Mouse (Mus musculus) liver, adult (tissue): ENCODE data around the gene Smdt1.

Experiments used
- GATA4 ChIP-seq: IDR thresholded peaks from 2 replicates; pipeline ENCODE4 v1.6.1; 2014; ENCODE audit warnings: mild to moderate bottlenecking, low read length; ENCODE audit not compliant: insufficient replicate concordance

Smdt1 gene

DNA sequence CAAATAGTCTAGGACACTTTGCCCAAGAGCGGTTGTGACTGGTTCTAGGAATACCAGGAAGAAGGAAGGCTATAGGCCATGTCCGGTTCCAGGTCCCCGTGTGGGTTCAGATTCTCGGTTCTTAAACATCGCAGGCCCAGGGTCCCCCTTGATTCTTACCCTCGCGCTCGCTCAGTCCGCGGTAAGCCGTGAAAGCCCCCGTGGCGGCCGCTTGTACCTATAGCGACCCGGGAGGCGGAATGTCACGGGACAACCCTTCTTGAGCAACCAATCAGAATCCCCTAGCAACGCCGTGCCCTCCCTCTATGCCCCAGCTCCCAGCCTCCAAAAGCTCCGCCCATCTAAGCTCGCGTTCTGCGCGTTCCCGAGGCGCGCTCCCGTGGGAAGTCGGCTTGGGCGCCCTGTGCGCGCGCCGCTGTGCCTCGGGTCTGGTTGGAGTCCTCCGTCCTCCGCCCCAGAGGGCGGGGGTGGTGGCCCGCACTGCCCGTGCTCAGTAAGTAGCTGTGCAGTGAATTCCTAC is at the start of gene Smdt1, which contains the start of the genes Naga and Pheta2:
Smdt1 (plus strand) TSS at position 367 of the 520 bp plus-strand sequence.
Naga (minus strand) TSS at position 333 of the 520 bp plus-strand sequence.
Pheta2 (plus strand) TSS at position 350 of the 520 bp plus-strand sequence.
- no peak for TF ChIP-seq GATA4

DNA sequence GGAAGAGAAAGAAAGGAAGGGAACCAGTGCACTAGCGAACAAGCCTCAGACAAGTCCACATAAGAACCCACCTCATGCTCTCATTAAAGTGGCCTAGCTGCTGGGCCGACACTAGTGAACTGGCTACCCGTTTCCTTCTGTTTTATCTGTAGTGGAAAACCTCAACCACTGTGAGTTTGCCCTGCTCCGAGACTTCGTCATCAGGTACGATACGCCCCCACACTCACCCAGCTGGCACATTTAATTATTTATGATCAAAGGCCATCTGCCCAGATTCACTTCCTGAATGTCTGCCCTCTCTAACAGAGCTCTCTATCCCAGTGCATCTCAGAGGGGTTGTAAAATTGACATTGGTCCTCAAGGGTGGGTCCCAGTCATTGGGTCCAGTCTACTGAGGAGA is 48.5 kb upstream of the Smdt1 start:
- no peak for TF ChIP-seq GATA4

DNA sequence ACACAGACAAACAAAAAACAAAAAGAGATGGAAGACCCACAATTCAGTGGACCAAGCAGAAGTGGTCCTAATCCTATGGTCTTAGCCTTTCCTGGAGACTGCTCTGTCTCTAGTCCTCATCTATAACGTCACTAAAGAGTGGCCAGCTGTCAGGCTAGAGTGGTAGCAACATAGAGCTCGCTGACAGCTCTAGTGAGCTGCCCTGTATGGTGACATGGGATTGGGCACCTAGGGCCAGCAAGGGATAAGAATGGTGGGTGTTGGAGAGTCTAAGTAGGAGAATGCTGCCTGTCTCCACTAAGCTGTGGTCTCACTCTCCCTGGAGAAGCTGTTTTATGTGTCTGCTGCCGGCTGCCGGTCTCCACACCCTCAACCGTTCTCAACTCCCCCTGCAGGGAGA is 45.9 kb upstream of the Smdt1 start:
- no peak for TF ChIP-seq GATA4

DNA sequence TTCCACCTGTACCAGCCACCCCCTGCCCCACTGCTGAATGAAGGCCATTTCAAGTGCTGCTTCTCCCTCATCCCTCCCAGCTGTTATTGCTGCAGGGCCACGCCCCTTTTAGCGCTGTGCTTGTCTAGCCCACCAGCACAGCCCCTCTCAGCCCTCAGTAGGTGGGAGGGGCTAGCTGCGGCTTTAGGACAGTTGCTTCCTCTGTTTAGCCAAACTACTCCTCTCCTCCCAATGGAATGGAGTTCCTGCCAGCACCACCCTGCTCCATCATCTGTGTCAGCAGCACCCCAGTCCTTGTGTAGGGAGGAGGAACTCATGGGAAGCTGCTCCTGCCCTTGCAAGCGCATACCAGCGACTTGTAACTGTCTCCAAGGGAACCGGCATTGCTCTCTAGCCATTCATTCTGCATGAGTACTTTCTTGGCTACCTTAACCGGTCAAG is 45.5 kb upstream of the Smdt1 start:
- no peak for TF ChIP-seq GATA4

DNA sequence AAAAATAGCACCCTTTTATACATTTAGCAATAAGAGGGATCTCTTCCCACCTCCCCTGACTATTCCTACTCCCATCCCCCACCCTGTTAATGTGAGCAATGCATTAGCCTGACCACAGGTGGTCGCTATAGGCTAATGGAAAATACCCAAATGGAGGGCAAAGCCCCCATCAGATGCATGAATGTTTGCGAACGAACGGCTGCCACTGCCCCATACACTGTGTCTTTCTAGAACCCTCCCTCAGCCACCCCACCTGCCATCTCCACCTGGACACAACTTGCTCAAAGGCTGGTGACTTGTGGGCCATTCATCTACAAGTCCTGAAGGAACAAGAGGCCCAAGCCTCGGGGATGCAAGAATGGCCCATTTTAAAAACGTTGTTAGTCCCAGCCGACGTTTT is 44.7 kb upstream of the Smdt1 start:
- TF ChIP-seq GATA4 = no peak

DNA sequence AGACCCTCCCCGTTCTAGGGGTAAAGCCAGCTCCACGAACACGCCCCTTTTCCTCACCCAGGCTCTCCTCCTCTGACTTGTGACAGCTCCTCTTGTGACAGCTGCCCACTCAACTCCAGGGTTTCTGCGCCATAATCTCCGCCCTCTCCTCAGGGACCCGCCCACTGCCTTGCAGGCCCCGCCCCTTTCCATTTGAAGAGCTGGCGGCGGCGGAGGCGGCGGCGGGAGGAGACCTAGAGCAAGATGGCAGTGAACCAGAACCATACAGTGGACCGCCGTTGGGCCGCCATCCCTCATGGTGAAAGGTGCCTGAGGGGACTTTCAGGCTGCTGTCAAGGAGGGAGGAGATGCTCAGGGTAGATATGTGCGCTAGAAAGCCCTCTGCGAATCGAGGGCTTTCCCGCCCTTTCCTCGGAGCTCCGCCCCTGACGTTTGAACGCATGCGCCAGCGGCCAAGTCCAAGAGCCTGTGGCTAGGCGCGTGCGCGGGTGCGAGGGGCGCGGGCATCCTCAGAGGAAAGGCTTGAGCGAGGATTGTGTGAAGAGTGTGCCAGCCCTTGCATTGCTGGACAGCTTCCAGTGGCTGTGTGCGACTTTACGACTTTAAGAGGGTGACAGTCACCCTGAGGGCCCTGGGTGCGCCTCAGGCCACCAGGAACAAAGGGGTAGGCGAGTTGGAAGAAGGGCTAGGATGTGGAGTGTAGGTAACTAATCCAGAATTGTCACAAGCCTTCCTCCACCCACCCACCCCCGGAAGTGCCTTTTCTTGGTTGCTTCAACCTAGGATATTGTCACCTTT is 39.8 kb upstream of the Smdt1 start, which contains the start of gene Wbp2nl:
Wbp2nl (plus strand) TSS at position 191 of the 798 bp plus-strand sequence.
- no peak for TF ChIP-seq GATA4

DNA sequence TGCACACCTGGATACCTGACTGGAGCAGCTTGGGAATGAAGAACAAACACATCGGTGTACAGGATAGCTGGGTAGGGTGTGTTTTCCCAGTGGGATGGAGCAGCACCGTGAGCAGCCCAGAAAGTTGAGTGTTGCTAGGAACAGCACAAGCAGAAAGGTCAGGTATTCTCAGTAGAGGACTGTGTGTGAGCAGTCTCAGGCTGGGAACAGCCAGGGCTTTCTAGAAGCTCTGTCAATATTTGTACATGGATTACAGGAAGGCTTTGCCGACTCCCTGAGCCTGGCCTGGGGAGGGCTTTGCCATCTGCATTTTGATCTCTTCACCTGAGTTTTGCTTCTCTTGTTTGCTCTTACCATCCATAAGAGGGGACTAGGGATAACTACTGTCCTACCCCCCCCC is 31.7 kb upstream of the Smdt1 start:
- TF ChIP-seq GATA4 = no peak

DNA sequence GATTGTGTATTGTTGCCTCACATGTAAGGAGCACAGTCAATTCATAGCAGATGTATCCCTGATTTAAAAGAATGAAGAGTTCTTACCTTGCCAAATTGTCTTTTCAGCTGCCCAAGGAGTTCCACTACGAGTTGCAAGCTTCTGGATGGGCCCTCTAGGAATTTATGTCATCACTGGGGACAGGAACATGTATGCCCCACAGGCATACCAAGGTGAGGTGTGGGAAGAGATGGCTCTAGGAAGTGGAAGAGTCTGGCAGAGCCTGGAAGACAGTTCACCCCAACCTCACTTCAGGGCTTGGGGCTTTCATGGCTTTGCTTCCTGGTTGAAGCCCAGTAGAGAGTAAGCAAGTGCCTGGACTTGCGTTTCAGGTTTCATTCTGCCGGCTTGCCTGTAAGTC is 30.3 kb upstream of the Smdt1 start:
- no peak for TF ChIP-seq GATA4

DNA sequence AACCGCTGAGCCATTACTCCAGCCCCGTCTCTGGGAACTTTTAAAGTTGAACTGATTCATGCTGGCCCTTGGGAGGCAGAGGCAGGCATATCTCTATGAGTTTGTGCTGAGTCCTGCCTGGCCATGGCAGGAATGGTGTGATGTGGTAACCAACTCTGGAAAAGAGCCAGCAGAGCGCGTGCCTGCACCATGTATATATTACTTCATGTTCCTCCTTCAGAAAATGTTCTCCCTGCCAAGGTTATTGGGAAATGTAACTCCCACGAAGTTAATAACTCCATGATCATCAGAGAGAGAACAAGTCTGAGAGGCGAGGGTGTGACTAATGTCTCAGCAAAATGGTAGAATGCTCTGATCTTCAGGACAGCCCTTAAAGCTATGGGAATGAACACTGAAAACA is 20.9 kb upstream of the Smdt1 start:
- no peak for TF ChIP-seq GATA4

DNA sequence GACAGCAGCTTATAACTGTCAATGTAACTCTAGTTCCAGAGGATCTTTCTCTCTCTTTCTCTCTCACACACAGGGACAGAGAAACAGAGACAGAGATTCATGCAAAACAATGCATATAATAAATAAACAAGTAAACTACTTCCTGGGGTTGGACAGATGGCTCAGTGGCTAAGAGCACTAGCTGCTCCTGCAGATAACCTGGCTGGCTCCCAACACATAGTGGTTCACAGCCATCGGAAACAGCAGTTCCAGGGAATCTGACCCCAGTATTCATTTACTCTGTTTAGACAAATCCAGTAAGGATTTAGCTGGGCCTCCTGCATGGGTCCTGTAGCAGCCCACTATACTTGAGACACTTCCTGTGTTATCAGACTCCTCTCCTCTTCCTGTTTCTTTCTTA is 19.1 kb upstream of the Smdt1 start:
- TF ChIP-seq GATA4 = no peak

DNA sequence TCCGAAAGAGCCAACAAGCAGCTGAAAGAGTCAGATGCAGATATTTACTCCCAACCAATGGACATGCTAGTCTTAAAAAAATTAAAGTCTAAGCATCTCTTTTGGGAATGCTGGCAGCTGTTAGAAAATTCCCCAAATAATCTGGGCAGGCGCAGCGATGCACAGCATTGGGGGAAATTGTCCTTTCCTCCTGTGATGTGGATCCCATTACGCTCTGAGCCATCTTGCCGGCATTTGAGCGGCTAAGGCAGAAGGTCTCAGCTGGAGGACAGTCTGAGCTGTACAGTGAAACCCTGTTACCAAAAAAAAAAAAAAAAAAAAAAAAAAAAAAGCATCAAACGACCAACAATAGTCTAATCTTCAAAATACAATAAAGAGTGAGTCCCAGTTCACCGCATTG is 16.6 kb upstream of the Smdt1 start:
- no peak for TF ChIP-seq GATA4

DNA sequence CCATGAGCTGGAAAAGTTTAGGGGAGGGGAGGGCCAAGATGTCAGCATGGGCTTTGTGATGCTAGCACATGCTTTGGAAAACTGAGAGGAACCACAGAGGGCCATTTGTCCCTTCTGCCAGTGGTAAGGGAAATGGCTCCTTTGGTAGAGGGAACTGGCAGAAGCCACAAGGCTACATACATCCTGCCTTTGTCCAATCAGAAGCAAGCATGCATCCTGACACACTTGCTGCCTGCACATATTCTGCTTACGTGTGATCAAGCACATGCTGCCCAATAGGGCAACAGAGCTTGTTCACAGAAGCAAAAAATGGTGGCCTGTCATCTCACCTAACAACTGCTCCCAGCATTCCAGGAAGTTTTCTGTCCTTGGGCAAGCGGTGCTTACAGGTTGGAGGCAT is 13.4 kb upstream of the Smdt1 start:
- no peak for TF ChIP-seq GATA4

DNA sequence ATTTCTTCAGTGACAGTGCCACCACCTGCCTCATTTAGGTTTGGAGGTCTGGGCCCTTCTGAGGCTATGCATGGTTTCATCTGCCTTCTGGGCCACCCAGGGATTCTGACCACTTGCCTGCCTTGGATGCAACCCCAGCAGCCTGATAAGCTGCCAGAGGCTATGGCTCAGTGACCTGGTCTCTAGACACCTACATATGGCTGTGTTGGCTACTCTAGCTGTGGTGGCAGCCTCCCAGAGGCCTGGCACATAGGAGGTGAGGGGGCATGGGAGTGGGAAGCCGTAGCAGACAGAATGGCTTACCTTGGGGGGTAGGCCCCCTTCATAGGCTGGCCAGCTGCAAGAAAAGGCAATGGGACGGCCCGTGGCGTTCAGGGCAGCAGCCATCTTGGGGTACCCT is 3.6 kb upstream of the Smdt1 start:
- TF ChIP-seq GATA4 = no peak

DNA sequence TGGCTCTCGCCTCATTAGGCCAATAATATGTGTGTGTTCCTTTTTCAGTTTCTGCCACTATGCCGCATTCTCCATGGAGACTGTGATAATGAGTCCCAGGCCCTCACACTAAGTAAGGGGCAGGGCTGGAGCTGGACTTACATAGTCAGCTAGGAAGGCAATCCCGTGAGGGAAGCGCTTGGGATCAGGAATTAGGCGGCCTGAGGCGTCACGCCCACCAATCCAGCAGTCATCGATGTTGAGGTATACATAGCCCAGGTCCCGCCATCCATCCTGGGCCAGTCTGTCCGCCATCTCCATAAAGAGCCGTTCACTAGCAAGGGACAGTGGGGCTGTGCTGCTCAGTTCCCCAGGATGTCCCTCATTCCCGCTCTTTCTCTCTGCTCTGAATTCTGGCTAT is 2.1 kb upstream of the Smdt1 start:
- no peak for TF ChIP-seq GATA4

DNA sequence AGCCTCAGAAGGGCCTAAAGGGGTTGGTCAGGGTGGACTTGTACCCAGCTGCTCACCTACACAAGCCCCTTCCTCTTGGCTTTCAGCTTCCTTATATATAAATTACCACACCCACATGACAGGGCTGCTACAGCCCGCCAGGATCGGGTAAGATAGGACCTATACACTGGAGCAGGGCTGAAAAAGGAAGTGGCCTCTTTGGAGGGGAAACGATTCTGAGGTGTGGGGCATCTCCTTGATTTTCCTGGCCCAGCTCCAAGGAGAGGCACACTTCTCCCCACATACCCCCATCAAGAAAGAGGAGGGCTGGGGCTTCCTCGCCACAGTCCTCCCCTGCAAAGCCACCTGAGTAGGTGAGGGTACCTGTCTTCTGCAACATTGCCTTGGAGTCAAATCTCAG is 884 bp upstream of the Smdt1 start:
- no peak for TF ChIP-seq GATA4

DNA sequence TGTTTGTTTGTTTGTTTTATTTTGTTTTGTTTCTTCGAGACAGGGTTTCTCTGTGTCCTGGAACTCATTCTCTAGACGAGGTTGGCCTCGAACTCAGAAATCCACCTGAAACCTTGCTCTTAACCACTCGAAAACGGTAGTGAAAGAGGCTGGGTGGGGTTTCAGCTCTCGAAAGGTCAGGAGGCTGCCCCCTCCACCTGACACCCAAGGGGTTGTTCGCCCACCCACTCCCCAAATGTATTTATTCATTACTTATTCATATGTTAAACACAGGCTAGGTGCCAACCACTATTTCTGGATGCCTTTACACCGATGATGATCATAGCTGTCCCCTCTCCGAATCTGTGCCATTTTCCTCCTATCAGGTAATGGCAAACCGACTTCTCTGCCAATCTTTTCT is 391 bp downstream of the Smdt1 start:
- no peak for TF ChIP-seq GATA4
